Mouse (Mus musculus) left cerebral cortex, adult 8-10 months (tissue): ENCODE results near the gene Fam241b. TPM values are rescaled to one million over a fixed set of nuclear protein-coding genes. Genes with fewer than 3 reads are reported as not detected.
"Not testable (repeated sequence)": the region's sequence is repeated elsewhere in the genome, so short reads cannot be mapped to it uniquely, and the experiment has no call there.

Experiments used
- DNase-seq, 2 experiments: peaks; one replicate each; pipeline ENCODE4 v3.0.0; 2022; ENCODE audit warnings: low spot score in 2 of 2
- total RNA-seq, 4 experiments: library from RNA; stranded (reverse); gene quantifications; 2 replicates each; pipeline ENCODE4 v1.2.4; 2022

Gene Fam241b
- total RNA-seq, 4 experiments from 2014 or later, result 47.0 to 57.8 (median 52.5) TPM

- no peak for DNase-seq
Observed at GRCm38 (mm10) chr10:62076248-62077134, 67.2 kb downstream of the Fam241b start.

DNA sequence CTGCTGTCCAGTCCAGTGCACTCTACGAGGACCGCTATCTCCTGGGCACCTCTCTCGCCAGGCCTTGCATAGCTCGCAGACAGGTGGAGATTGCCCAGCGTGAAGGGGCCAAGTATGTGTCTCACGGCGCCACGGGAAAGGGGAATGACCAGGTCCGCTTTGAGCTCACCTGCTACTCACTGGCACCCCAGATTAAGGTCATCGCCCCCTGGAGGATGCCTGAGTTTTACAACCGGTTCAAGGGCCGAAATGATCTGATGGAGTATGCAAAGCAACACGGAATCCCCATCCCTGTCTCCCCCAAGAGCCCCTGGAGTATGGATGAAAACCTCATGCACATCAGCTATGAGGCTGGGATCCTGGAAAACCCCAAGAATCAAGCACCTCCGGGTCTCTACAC, 72.4 kb downstream of the Fam241b start:
- not testable (repeated sequence) for DNase-seq

GRCm38 (mm10) chr10:62070636-62071035, 73.1 kb downstream of the Fam241b start:
- DNase-seq, result no peak

GRCm38 (mm10) chr10:62069946-62070345, 73.8 kb downstream of the Fam241b start:
- no peak for DNase-seq

DNA sequence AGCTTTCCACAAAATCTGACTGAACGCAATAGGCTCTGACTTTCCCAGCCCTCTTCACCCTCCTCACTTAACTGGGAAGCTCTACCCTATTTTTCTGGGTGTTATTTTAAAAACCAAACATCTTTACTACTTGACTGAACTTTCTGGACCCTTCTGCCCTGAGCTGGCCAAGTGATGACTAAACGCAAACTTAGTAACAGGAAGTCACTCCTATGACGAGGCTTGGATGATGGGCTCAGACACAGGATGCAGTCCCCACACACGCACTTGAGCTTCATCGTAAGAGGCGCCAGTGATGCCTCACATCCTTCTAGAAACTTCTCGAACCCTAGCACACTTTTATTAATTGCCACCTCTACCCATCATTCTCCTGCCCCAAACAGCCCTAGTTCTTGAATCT, 74.3 kb downstream of the Fam241b start:
- no peak for DNase-seq

DNA sequence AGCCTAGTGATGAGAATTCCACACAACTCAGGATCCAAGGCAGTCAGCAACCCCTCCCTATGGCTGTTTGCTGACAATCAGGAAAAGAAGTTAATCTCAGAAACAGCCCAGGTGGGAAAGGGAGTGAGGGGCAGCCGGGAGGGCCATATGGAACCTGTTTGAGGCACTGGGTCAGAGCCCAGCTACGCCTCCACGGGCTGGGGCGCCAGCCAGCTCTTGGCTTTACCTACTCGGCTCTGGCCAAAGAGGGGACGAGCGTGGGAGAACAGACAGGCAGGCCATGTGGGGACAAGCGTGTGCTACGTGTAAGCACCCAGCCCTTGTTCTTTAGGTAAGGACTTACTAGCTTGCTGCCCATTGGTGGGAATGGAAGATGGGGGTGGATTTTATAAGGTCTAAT, 75.2 kb downstream of the Fam241b start:
- DNase-seq, result peak in 1 of 2 experiments; percentile 18

DNA sequence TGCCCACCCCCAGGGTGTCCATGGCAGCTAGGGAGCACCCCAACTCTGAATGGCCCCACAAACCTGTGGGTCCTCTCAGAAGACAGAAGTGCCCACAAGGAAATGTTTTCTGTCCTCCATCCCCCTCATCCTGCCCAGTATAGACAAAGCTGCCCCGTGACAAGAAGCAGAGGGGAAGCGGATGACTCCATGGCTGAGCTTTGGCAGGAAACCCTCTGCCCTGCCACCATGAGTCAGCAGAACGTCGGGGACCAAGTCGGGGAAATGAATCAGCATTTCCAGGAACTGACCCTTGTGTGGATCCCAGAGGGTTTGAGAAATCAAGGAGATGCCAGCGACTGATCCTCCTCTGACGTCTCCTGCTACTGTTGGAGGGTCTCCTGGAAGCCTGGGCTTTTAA, 77.5 kb downstream of the Fam241b start:
- no peak for DNase-seq

DNA sequence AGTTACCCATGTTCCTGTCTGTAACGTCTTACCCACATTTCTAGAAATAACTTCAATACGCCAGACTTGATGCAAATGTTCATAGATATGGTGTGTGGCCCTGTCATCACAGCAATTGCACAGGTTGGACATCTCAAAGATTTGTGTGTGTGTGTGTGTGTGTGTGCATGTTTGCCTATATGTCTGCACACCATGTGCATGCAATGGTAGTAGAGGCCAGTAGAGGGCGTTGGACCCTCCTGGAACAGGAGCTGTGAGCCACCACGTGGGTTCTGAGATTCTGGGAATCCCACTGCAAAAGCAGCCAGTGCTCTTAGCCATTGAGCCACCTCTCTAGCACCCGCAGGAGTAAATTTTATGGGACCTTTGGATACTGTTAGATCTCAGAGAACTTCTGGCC, 80.9 kb downstream of the Fam241b start:
- DNase-seq, result no peak

GRCm38 (mm10) chr10:62060969-62061678, 82.6 kb downstream of the Fam241b start:
- DNase-seq, result no peak

- no peak for DNase-seq
Observed at GRCm38 (mm10) chr10:62060224-62060913, 83.4 kb downstream of the Fam241b start.

- no peak for DNase-seq
Observed at GRCm38 (mm10) chr10:62058508-62059375, 85.0 kb downstream of the Fam241b start.

Other genes starting within 250 kb of the Fam241b start
- gene Col13a1, start 164.8 kb downstream of the Fam241b start, total RNA-seq, result 1 to 10 TPM; 1.1 to 2.3 (median 1.4) TPM
- gene Neurog3, start 10.8 kb downstream of the Fam241b start, total RNA-seq, result not detected
- gene Tspan15, start 87.3 kb upstream of the Fam241b start, total RNA-seq, result 10 to 100 TPM; 10.2 to 14.8 (median 13.5) TPM
- under 1 TPM; 0.15 to 0.39 (median 0.32) TPM for gene Tacr2, start 108.5 kb upstream of the Fam241b start, total RNA-seq
- gene Hk1, start 236.0 kb upstream of the Fam241b start, total RNA-seq, result 100 to 1,000 TPM; 308 to 326 (median 318) TPM